Mouse (Mus musculus) ES-E14 (cell line): Measurements from ENCODE around the gene Katnb1.

Source experiments
- CHD2 ChIP-seq: IDR thresholded peaks from 2 replicates; pipeline ENCODE4 v1.6.1; 2014; ENCODE audit warnings: mild to moderate bottlenecking, low read depth, low read length, inconsistent platforms
- HCFC1 ChIP-seq: IDR thresholded peaks from 2 replicates; pipeline ENCODE4 v1.6.1; 2012; ENCODE audit warnings: low read length, inconsistent platforms, borderline replicate concordance; ENCODE audit not compliant: insufficient read depth
- MAFK ChIP-seq: IDR thresholded peaks from 2 replicates; pipeline ENCODE4 v1.6.1; 2014; ENCODE audit warnings: mild to moderate bottlenecking, low read depth, low read length, inconsistent platforms; ENCODE audit not compliant: insufficient read depth
- ZC3H11A ChIP-seq: IDR thresholded peaks from 2 replicates; pipeline ENCODE4 v1.6.1; 2012; ENCODE audit warnings: low read depth, mild to moderate bottlenecking, inconsistent platforms, low read length, borderline replicate concordance
- ZNF384 ChIP-seq: IDR thresholded peaks from 2 replicates; pipeline ENCODE4 v1.6.1; 2012; ENCODE audit warnings: low read depth, low read length, inconsistent platforms

DNA sequence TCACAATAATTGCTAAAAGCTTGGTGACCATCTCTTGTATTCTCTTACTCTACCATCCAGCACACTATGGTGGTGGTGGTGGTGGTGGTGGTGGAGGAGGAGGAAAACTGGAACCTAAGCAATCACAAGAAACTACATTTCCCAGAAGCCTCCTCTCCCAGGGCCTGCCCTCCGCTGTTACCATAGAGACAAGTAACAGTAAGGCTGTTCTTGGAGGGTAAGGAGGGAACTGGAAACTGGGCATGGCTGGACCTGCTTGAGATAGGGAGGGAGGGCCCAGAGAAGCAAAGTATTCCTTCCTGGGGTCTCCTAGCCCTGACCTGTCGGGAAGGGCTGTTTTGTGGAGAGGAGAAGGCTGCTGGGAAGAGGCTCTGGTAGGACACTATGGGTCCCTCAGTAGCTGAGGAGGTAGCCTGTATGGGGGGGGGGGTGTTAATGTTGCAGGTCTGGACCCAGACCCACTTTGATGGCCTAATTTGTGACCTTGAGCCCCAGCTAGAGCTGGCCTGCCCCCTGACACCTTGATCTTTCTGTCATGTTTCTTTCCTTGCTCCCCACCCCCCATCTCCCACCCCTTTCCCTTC is 26.0 kb upstream of the Katnb1 start, which contains the start of gene Drc7:
- TF ChIP-seq ZC3H11A = no peak
- TF ChIP-seq CHD2 = no peak
- no peak for TF ChIP-seq MAFK
- no peak for TF ChIP-seq ZNF384
- peak; percentile 90 for TF ChIP-seq HCFC1
